Mouse (Mus musculus) mature B cell (primary cell): ENCODE data around the gene D430041D05Rik.
"Not testable (repeated sequence)": the region's sequence is repeated elsewhere in the genome, so short reads cannot be mapped to it uniquely, and the experiment has no call there.

Experiments
- in situ Hi-C: fragments of 300-500 bp; cut with MboI; formaldehyde crosslinking; loops from 2 replicates; pipeline ENCODE4 v1.14.3; 2019

Gene D430041D05Rik

GRCm38 (mm10) chr2:104121681-104122504 is 288.9 kb downstream of the D430041D05Rik start:
- in situ Hi-C loops, result no loop called here

- in situ Hi-C loops, result no loop called here
These were observed 290.5 kb downstream of the D430041D05Rik start for GRCm38 (mm10) chr2:104120312-104120711.

GRCm38 (mm10) chr2:104119097-104119496 is 291.7 kb downstream of the D430041D05Rik start:
- in situ Hi-C loops, result no loop called here

- in situ Hi-C loops, result not testable (repeated sequence)
These were observed 293.6 kb downstream of the D430041D05Rik start for GRCm38 (mm10) chr2:104117173-104117572.

GRCm38 (mm10) chr2:104114898-104115297 is 295.9 kb downstream of the D430041D05Rik start:
- in situ Hi-C loops, result no loop called here

GRCm38 (mm10) chr2:104113563-104113962 is 297.2 kb downstream of the D430041D05Rik start:
- in situ Hi-C loops, result not testable (repeated sequence)

GRCm38 (mm10) chr2:104111170-104111797 is 299.5 kb downstream of the D430041D05Rik start:
- in situ Hi-C loops, result not testable (repeated sequence)

- in situ Hi-C loops, result no loop called here
These were observed 300.8 kb downstream of the D430041D05Rik start for GRCm38 (mm10) chr2:104110031-104110430.

GRCm38 (mm10) chr2:104109528-104109927 is 301.3 kb downstream of the D430041D05Rik start:
- in situ Hi-C loops, result no loop called here

GRCm38 (mm10) chr2:104109021-104109420 is 301.8 kb downstream of the D430041D05Rik start:
- in situ Hi-C loops, result not testable (repeated sequence)

- in situ Hi-C loops, result no loop called here
These were observed 306.0 kb downstream of the D430041D05Rik start for GRCm38 (mm10) chr2:104104800-104105199.

GRCm38 (mm10) chr2:104099946-104100345 is 310.9 kb downstream of the D430041D05Rik start:
- in situ Hi-C loops, result no loop called here

GRCm38 (mm10) chr2:104099231-104099585 is 311.6 kb downstream of the D430041D05Rik start:
- in situ Hi-C loops, result no loop called here

GRCm38 (mm10) chr2:104098529-104099230 is 312.1 kb downstream of the D430041D05Rik start:
- in situ Hi-C loops, result no loop called here

- in situ Hi-C loops, result not testable (repeated sequence)
These were observed 313.4 kb downstream of the D430041D05Rik start for GRCm38 (mm10) chr2:104097396-104097795.

GRCm38 (mm10) chr2:104096796-104097195 is 314.0 kb downstream of the D430041D05Rik start:
- in situ Hi-C loops, result not testable (repeated sequence)

- in situ Hi-C loops, result no loop called here
These were observed 314.6 kb downstream of the D430041D05Rik start for GRCm38 (mm10) chr2:104096256-104096655.

GRCm38 (mm10) chr2:104095741-104096213 is 315.0 kb downstream of the D430041D05Rik start, which contains the start of gene Cd59a:
Gene Cd59a, plus strand, starts transcription at chr2:104095801.
- in situ Hi-C loops, result no loop called here

GRCm38 (mm10) chr2:104093305-104093704 is 317.5 kb downstream of the D430041D05Rik start:
- in situ Hi-C loops, result no loop called here
